Mouse (Mus musculus) inflammation-experienced regulatory T-cells, adult 6 months (primary cell): ENCODE data around the gene Schip1. TPM values are rescaled to one million over a fixed set of nuclear protein-coding genes. Genes with fewer than 3 reads are reported as not detected.

Experiments used
- ATAC-seq: one replicate; pipeline ENCODE4 v1.8.0; 2017
- polyA plus RNA-seq, 3 experiments: library from polyadenylated mRNA; unstranded; fragments of 100-300 nt; shearing (Covaris generic); gene quantifications; one replicate each; pipeline ENCODE4 v1.2.1; 2017

Schip1 gene
- polyA plus RNA-seq, 3 experiments from 2014 or later = 0.18 TPM; not detected in 2

GRCm38 (mm10) chr3:68592575-68592974 lies 528.0 kb downstream of the Schip1 start:
- ATAC-seq = no peak

- no peak for ATAC-seq
These were observed 528.7 kb downstream of the Schip1 start for GRCm38 (mm10) chr3:68593073-68593867.

- ATAC-seq = no peak
These were observed 530.8 kb downstream of the Schip1 start for GRCm38 (mm10) chr3:68595316-68595925.

GRCm38 (mm10) chr3:68596938-68597337 lies 532.3 kb downstream of the Schip1 start:
- ATAC-seq = no peak

GRCm38 (mm10) chr3:68602891-68603290 lies 538.3 kb downstream of the Schip1 start:
- ATAC-seq = no peak

- ATAC-seq = no peak
These were observed 539.9 kb downstream of the Schip1 start for GRCm38 (mm10) chr3:68604467-68604866.

GRCm38 (mm10) chr3:68604962-68605361 lies 540.4 kb downstream of the Schip1 start:
- ATAC-seq = no peak

GRCm38 (mm10) chr3:68605942-68606603 lies 541.5 kb downstream of the Schip1 start:
- ATAC-seq = no peak

- ATAC-seq = no peak
These were observed 542.1 kb downstream of the Schip1 start for GRCm38 (mm10) chr3:68606730-68607129.

- ATAC-seq = no peak
These were observed 542.7 kb downstream of the Schip1 start for GRCm38 (mm10) chr3:68607336-68607735.

GRCm38 (mm10) chr3:68608848-68609497 lies 544.4 kb downstream of the Schip1 start:
- ATAC-seq = no peak

GRCm38 (mm10) chr3:68610011-68610410 lies 545.4 kb downstream of the Schip1 start:
- no peak for ATAC-seq

GRCm38 (mm10) chr3:68610598-68611261 lies 546.1 kb downstream of the Schip1 start:
- ATAC-seq = no peak

- peak; percentile 67 for ATAC-seq
These were observed 550.6 kb downstream of the Schip1 start for GRCm38 (mm10) chr3:68615042-68615810.

GRCm38 (mm10) chr3:68616363-68616762 lies 551.8 kb downstream of the Schip1 start:
- no peak for ATAC-seq

- no peak for ATAC-seq
These were observed 553.1 kb downstream of the Schip1 start for GRCm38 (mm10) chr3:68617708-68618107.

GRCm38 (mm10) chr3:68619097-68619496 lies 554.5 kb downstream of the Schip1 start:
- no peak for ATAC-seq

GRCm38 (mm10) chr3:68621971-68622370 lies 557.4 kb downstream of the Schip1 start:
- no peak for ATAC-seq

GRCm38 (mm10) chr3:68623036-68623435 lies 558.4 kb downstream of the Schip1 start:
- no peak for ATAC-seq

GRCm38 (mm10) chr3:68624471-68624870 lies 559.9 kb downstream of the Schip1 start:
- no peak for ATAC-seq

GRCm38 (mm10) chr3:68630261-68630660 lies 565.7 kb downstream of the Schip1 start:
- ATAC-seq = no peak

- no peak for ATAC-seq
These were observed 566.2 kb downstream of the Schip1 start for GRCm38 (mm10) chr3:68630821-68631220.
